Mouse (Mus musculus): ENCODE measurements at regions not wholly inside any gene's neighbourhood (a gene's known extent, or its start where the extent isn't known, plus 50 kb on each side); places are given as distances from the start of the nearest gene placed in this dataset.

- H3K27ac ChIP-seq, result no peak overlapping the region
- WGBS, result 71% methylated on average over 6 of the region's 6 CpGs
These were observed 210.6 kb upstream of the Serp2 start for GRCm38 (mm10) chr14:76767301-76767700.

DNA sequence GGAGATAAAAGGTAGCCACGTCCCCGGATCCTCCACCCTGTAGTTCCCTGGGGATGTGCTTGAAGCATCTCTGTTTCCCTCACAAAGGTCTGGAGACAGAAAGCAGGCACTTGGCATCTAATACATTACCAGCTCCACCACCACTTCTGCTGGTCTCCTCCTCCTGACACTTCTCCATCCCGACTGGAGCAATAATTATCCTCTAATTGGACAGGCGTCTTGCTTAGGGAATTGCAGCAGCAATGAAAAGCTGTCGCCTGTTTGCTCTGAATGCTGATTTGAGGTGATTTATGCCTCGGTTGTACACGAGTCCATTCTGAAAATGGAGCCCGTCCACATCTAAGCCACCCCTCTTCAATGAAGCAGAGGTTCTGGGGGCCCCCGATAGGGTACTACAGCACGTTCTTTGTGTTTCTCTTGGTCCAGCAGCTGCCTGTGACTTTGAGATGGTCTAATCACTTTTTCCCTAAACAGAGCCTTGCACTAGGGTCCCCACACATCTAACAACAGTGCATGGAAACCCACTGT, 209.6 kb upstream of the Serp2 start:
- Histone ChIP-seq H3K36me3 (no peaks in the 10 kb centered on the region), H3K4me1 (replicated peaks) (peaks cover 31% of the 10 kb centered on the region), H3K9ac (no peak overlapping the region), H3K9me3 (no peaks in the 10 kb centered on the region), H3K4me3 (no peak overlapping the region), H3K4me2 (no peak overlapping the region), H3K27ac (no peak overlapping the region), H3K27me3 (peaks cover 20% of the 10 kb centered on the region)
- no peak for ATAC-seq (ENCODE audit: low FRiP score)
- 43% methylated on average over 10 of the region's 10 CpGs for WGBS

More at GRCm38 (mm10) chr14:76767301-76767700, 210.6 kb upstream of the Serp2 start:
- ATAC-seq (ENCODE audit: low FRiP score), result no peak
- H3K27me3 ChIP-seq, result peaks cover 20% of the 10 kb centered on the region
- no peak overlapping the region for H3K4me2 ChIP-seq
- H3K36me3 ChIP-seq, result no peaks in the 10 kb centered on the region
- no peak overlapping the region for H3K9ac ChIP-seq
- peaks cover 37% of the 10 kb centered on the region for H3K4me1 ChIP-seq (replicated peaks)
- H3K9me3 ChIP-seq, result no peaks in the 10 kb centered on the region
- H3K4me3 ChIP-seq, result no peak overlapping the region

DNA sequence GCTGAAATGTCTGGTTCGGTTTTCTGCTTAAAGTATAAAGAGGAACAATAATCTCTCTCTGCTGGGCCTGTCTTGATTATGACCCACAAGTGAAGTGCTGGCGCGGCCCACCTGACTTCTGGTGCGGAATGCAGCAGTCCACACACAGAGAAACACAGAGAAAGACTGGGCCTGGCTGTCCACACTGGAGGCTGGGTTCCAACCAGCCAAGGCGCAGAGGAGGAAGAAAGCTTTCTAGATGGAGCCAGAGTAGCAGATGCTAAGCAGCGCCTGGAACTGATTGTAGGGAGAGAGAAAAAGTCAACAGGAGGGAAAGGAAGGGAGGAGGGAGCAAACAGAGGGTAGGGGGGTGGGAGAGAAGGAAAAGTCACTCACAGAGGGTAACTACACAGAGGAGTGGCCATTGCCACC, 208.4 kb upstream of the Serp2 start:
- Histone ChIP-seq H3K36me3 (no peaks in the 10 kb centered on the region), H3K9ac (no peak overlapping the region), H3K4me3 (no peak overlapping the region), H3K9me3 (no peaks in the 10 kb centered on the region), H3K27ac (0 out of 2 replicates have a peak overlapping the region, but pooled peaks have one; percentile 6), H3K27me3 (peaks cover 17% of the 10 kb centered on the region), H3K4me2 (no peak overlapping the region), H3K4me1 (replicated peaks) (peaks cover 31% of the 10 kb centered on the region)
- no peak for ATAC-seq (ENCODE audit: low FRiP score)
- WGBS, result 60% methylated on average over 6 of the region's 6 CpGs

DNA sequence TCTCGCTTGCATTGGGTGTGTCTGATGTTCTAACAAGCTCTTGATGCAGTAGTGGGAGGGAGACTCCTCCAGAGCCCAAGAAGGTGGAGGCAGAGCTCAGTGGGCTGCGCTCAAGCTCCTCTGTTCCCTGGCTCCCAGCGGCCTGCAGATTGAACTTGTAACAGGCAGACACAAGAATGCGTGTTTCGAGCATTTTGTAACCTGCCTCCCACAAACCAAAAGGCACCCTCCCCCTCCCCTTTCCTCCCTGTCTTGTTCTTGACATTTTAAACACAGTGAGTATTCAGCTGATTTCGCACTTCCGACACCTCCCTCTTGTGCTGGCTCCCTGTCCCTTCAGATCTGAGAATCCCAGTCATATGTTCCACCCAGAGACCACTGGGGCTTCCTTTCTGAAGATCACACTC, 207.7 kb upstream of the Serp2 start:
- no peak overlapping the region for H3K9ac ChIP-seq
- 22% methylated on average over 7 of the region's 7 CpGs for WGBS
- peaks cover 31% of the 10 kb centered on the region for H3K4me1 ChIP-seq (replicated peaks)
- H3K4me2 ChIP-seq, result no peak overlapping the region
- peaks cover 12% of the 10 kb centered on the region for H3K27me3 ChIP-seq
- no peaks in the 10 kb centered on the region for H3K9me3 ChIP-seq
- H3K27ac ChIP-seq, result no peak overlapping the region
- ATAC-seq (ENCODE audit: low FRiP score), result no peak
- no peak overlapping the region for H3K4me3 ChIP-seq
- no peaks in the 10 kb centered on the region for H3K36me3 ChIP-seq

DNA sequence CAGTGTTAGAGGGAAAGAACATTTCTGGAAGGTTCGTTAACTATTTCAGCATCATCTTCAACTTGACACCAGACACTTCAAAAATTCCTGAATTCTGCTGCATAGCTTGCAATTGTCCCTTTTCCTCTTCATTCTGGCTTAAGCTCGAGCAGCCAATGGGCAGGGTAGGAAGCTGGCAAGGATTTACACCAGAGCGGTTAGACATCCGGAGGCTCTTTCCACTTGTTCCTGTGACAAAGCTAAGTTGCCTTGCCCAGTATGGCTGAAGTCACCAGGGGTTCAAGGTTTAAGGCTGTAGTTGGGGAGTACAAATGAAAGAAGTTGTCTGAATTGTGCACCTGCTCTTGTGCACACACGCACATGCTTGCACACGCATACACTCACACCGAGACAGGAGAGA, 206.8 kb upstream of the Serp2 start:
- Histone ChIP-seq H3K27ac (no peak overlapping the region), H3K4me3 (no peak overlapping the region), H3K9ac (no peak overlapping the region), H3K4me1 (replicated peaks) (peaks cover 31% of the 10 kb centered on the region), H3K9me3 (no peaks in the 10 kb centered on the region), H3K4me2 (no peak overlapping the region), H3K36me3 (no peaks in the 10 kb centered on the region), H3K27me3 (peaks cover 12% of the 10 kb centered on the region)
- ATAC-seq (ENCODE audit: low FRiP score), result no peak
- WGBS, result 87% methylated on average over 7 of the region's 7 CpGs

GRCm38 (mm10) chr14:76762777-76763176, 206.1 kb upstream of the Serp2 start:
- H3K27me3 ChIP-seq, result peaks cover 6% of the 10 kb centered on the region
- no peak overlapping the region for H3K4me2 ChIP-seq
- no peaks in the 10 kb centered on the region for H3K36me3 ChIP-seq
- WGBS, result 38% methylated on average over 10 of the region's 10 CpGs
- H3K4me3 ChIP-seq, result no peak overlapping the region
- ATAC-seq (ENCODE audit: low FRiP score), result no peak
- no peak overlapping the region for H3K9ac ChIP-seq
- no peak overlapping the region for H3K27ac ChIP-seq
- peaks cover 31% of the 10 kb centered on the region for H3K4me1 ChIP-seq (replicated peaks)
- H3K9me3 ChIP-seq, result no peaks in the 10 kb centered on the region

GRCm38 (mm10) chr14:76761691-76762090, 205.0 kb upstream of the Serp2 start:
- H3K4me2 ChIP-seq, result no peak overlapping the region
- H3K9ac ChIP-seq, result no peak overlapping the region
- no peaks in the 10 kb centered on the region for H3K9me3 ChIP-seq
- H3K27ac ChIP-seq, result no peak overlapping the region
- WGBS, result 94% methylated on average over 11 of the region's 11 CpGs
- no peaks in the 10 kb centered on the region for H3K36me3 ChIP-seq
- no peak for ATAC-seq (ENCODE audit: low FRiP score)
- peaks cover 6% of the 10 kb centered on the region for H3K27me3 ChIP-seq
- H3K4me3 ChIP-seq, result no peak overlapping the region
- peaks cover 30% of the 10 kb centered on the region for H3K4me1 ChIP-seq (replicated peaks)

DNA sequence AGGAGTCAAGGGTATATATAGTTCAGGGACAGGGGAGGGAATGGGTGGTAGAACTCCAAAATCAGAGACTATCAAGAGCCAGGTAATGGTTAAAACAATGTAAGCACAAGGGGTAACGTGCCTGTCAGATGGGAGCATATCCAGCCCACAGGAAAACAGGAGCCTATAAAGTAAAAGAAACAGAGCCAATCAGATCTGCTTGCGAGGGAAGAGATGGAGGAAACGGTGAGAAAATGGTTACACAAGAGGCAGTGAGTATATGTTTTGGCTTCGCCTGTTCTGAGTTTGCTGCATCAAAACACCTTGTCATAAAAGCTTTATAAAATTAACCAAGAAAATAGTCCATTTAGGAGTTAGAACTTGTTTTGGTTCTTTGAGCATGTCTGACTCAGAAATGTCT, 204.6 kb upstream of the Serp2 start:
- H3K4me2 ChIP-seq, result no peak overlapping the region
- no peak overlapping the region for H3K27ac ChIP-seq
- H3K27me3 ChIP-seq, result peaks cover 6% of the 10 kb centered on the region
- H3K36me3 ChIP-seq, result no peaks in the 10 kb centered on the region
- 88% methylated on average over 4 of the region's 4 CpGs for WGBS
- ATAC-seq (ENCODE audit: low FRiP score), result no peak
- H3K9me3 ChIP-seq, result no peaks in the 10 kb centered on the region
- no peak overlapping the region for H3K4me3 ChIP-seq
- H3K9ac ChIP-seq, result no peak overlapping the region
- peaks cover 26% of the 10 kb centered on the region for H3K4me1 ChIP-seq (replicated peaks)

DNA sequence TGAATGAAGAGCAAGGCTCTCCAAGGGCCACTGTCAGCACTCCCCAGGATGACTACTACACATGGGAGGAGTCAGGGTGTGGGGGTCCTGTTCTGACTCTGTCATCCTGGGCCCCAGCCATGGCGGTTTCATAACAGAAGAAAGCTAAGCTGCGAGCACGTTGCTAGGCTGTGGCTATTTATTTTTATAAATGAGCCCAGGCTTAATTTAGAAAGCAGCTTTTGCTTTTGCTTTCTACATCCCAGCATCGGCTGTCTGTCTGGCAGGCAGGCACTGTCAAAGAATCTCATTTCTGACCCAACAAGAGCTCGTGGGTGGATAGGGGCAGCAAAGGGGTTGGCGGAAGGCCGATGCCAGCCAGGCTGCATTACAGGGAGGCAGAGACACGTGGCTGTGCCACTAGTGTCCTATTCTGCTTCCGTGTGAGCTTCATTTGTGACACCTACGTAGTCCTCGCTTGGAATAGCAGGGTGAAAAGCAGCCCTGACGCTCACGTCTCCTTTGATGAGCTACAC, 203.9 kb upstream of the Serp2 start:
- no peaks in the 10 kb centered on the region for H3K36me3 ChIP-seq
- H3K4me1 ChIP-seq (replicated peaks), result peaks cover 21% of the 10 kb centered on the region
- WGBS, result 74% methylated on average over 13 of the region's 13 CpGs
- H3K4me3 ChIP-seq, result no peak overlapping the region
- H3K9ac ChIP-seq, result no peak overlapping the region
- no peak overlapping the region for H3K27ac ChIP-seq
- H3K27me3 ChIP-seq, result peaks cover 6% of the 10 kb centered on the region
- no peaks in the 10 kb centered on the region for H3K9me3 ChIP-seq
- H3K4me2 ChIP-seq, result no peak overlapping the region
- ATAC-seq (ENCODE audit: low FRiP score), result no peak

DNA sequence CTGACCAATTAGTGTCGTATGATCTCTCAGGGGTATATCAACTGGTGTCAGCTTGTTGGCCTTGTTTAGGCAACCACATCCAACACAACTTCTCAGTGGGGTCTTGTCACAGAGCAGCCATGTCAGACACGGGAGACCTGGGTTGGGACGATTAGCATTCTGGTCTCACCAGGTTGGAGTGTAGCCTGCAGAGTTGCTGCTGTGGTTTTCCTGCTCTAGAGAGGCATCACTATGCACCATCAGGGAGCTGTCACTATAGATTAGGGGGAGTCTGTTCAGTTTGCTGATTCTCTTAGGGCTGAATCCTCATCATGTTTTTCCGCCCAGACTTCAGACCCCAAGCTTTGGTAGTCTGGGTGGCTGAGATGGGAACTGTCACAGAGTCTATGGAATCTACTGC, 202.7 kb upstream of the Serp2 start:
- Histone ChIP-seq H3K9me3 (no peaks in the 10 kb centered on the region), H3K9ac (no peak overlapping the region), H3K27me3 (peaks cover 6% of the 10 kb centered on the region), H3K4me2 (no peak overlapping the region), H3K27ac (no peak overlapping the region), H3K4me1 (replicated peaks) (peaks cover 9% of the 10 kb centered on the region), H3K36me3 (no peaks in the 10 kb centered on the region), H3K4me3 (no peak overlapping the region)
- ATAC-seq (ENCODE audit: low FRiP score), result no peak
- 87% methylated on average over 4 of the region's 4 CpGs for WGBS

- Histone ChIP-seq H3K4me2 (no peak overlapping the region), H3K27me3 (peaks cover 2% of the 10 kb centered on the region), H3K9me3 (no peaks in the 10 kb centered on the region), H3K27ac (no peak overlapping the region), H3K4me1 (replicated peaks) (peaks cover 6% of the 10 kb centered on the region), H3K36me3 (no peaks in the 10 kb centered on the region), H3K4me3 (no peak overlapping the region), H3K9ac (no peak overlapping the region)
- 79% methylated on average over 1 of the region's 1 CpGs for WGBS
- no peak for ATAC-seq (ENCODE audit: low FRiP score)
These were observed 201.9 kb upstream of the Serp2 start for GRCm38 (mm10) chr14:76758589-76758988.

DNA sequence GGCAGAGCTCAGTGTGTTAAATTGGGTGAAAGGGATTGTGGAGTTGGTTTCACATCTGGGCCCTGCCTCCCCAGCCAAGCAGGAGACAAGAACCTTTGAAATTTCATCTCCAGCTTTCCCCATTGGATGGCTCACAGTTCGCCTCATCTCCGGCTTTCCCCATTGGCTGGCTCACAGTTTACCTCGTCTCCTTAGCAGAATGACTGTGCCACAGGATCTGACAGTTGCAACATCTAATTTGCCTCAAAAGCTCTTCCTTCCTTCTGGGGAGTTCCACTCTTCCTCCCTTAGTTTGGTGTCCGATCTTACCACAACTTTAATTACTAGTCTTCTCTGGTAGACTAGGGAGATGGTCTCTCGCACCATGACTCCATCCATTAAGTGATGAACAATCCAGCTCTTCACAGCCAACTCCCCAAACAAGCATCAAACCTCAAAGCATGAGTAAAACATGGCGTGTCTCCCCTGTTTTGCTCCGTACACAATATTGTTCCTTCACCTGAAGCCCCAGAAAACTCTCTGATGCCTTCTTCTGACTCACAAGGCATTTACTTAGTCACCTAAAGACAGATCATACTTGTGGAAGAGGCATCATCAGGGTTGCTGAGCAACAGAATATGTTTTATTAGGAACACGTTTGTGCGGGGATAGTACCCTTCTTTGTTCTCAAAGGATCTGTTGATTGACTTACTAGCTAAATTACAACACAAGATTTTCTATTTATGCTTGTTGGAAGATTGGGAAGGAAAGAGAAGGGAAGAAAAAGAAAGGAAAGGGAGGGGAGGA, 199.1 kb upstream of the Serp2 start:
- no peaks in the 10 kb centered on the region for H3K36me3 ChIP-seq
- no peak overlapping the region for H3K9ac ChIP-seq
- no peaks in the 10 kb centered on the region for H3K27me3 ChIP-seq
- H3K4me3 ChIP-seq, result no peak overlapping the region
- H3K9me3 ChIP-seq, result no peaks in the 10 kb centered on the region
- no peaks in the 10 kb centered on the region for H3K4me1 ChIP-seq (replicated peaks)
- WGBS, result 83% methylated on average over 9 of the region's 9 CpGs
- no peak overlapping the region for H3K4me2 ChIP-seq
- no peak for ATAC-seq (ENCODE audit: low FRiP score)
- H3K27ac ChIP-seq, result no peak overlapping the region

DNA sequence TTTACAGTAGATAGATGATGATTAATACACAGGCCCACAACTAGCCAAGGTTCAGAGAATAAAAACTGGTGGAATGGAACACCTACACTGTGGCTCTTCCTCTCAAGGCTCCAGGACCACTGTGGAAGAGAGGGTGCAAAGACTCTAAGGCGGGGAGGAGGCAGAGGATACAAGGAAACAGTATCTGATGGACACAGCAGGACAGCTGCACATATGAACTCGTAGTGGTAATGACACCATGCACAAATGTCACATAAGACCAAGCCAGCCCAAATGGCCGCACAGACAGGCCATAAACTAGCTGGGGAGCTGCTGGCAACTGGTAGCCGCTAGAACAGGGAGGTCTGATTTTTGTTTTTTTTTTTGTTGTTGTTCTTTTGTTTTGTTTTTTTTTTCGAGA, 197.0 kb upstream of the Serp2 start:
- Histone ChIP-seq H3K4me2 (no peak overlapping the region), H3K27ac (no peak overlapping the region), H3K4me1 (replicated peaks) (no peaks in the 10 kb centered on the region), H3K9ac (no peak overlapping the region), H3K9me3 (no peaks in the 10 kb centered on the region), H3K27me3 (no peaks in the 10 kb centered on the region), H3K36me3 (no peaks in the 10 kb centered on the region), H3K4me3 (no peak overlapping the region)
- ATAC-seq (ENCODE audit: low FRiP score), result no peak
- 91% methylated on average over 5 of the region's 5 CpGs for WGBS

Measured in hindbrain, embryonic 13.5 days (tissue).